Mouse (Mus musculus): Measurements from ENCODE around the gene Vmn1r117.
"Not testable (repeated sequence)": the region's sequence is repeated elsewhere in the genome, so short reads cannot be mapped to it uniquely, and the experiment has no call there.

Gene Vmn1r117

GRCm38 (mm10) chr7:20884021-20884420 lies at the start of gene Vmn1r117:
Vmn1r117 (minus strand) TSS chr7:20884121.
- not testable (repeated sequence) for DNase-seq (ENCODE audit: extremely low read depth, low read depth, low spot score)

- not testable (repeated sequence) for DNase-seq (ENCODE audit: extremely low read depth, low read depth, low spot score)
These were observed 28.3 kb upstream of the Vmn1r117 start, which contains the start of gene Vmn1r118 for GRCm38 (mm10) chr7:20912247-20912646. Vmn1r118 (minus strand) TSS chr7:20912347.

GRCm38 (mm10) chr7:20871956-20872355 lies 12.0 kb downstream of the Vmn1r117 start, which contains the start of gene Vmn1r116:
Vmn1r116 (plus strand) TSS chr7:20872256.
- not testable (repeated sequence) for DNase-seq (ENCODE audit: extremely low read depth, low read depth, low spot score)

- DNase-seq (ENCODE audit: extremely low read depth, low read depth, low spot score), result not testable (repeated sequence)
These were observed 39.0 kb downstream of the Vmn1r117 start, which contains the start of gene Vmn1r115 for GRCm38 (mm10) chr7:20844885-20845284. Vmn1r115 (minus strand) TSS chr7:20844985.

Measured in fat pad, adult 2 months (tissue).